Mouse (Mus musculus) left cerebral cortex, postnatal 36 days (tissue): ENCODE measurements around the gene Magi2. TPM values are rescaled to one million over a fixed set of nuclear protein-coding genes. Genes with fewer than 3 reads are reported as not detected.
"Not testable (repeated sequence)": the region's sequence is repeated elsewhere in the genome, so short reads cannot be mapped to it uniquely, and the experiment has no call there.

Source experiments
- DNase-seq, 2 experiments: peaks; one replicate each; pipeline ENCODE4 v3.0.0; 2021 to 2022; ENCODE audit warnings: low spot score in 2 of 2, mixed read lengths in 1 of 2
- intact Hi-C: fragments of 180-260 bp; cut with DNase I; formaldehyde crosslinking; loops from one replicate; pipeline ENCODE4 v1.15.1; 2025
- total RNA-seq, 2 experiments: library from RNA; stranded (reverse); gene quantifications; 2 replicates each; pipeline ENCODE4 v1.2.3; 2021

Magi2 gene
- total RNA-seq, 2 experiments from 2014 or later: 121 to 141 TPM

GRCm38 (mm10) chr5:20699116-20699515 is 1472.3 kb downstream of the Magi2 start:
- intact Hi-C loops: no loop called here
- DNase-seq: no peak

GRCm38 (mm10) chr5:20701483-20702421 is 1474.9 kb downstream of the Magi2 start:
- intact Hi-C loops: loop anchor here (5.0 kb wide), 2 partner anchors 1179 to 1269 kb away; no protein-coding TSS in a partner anchor
- peak; percentile 88 to 91 for DNase-seq

DNA sequence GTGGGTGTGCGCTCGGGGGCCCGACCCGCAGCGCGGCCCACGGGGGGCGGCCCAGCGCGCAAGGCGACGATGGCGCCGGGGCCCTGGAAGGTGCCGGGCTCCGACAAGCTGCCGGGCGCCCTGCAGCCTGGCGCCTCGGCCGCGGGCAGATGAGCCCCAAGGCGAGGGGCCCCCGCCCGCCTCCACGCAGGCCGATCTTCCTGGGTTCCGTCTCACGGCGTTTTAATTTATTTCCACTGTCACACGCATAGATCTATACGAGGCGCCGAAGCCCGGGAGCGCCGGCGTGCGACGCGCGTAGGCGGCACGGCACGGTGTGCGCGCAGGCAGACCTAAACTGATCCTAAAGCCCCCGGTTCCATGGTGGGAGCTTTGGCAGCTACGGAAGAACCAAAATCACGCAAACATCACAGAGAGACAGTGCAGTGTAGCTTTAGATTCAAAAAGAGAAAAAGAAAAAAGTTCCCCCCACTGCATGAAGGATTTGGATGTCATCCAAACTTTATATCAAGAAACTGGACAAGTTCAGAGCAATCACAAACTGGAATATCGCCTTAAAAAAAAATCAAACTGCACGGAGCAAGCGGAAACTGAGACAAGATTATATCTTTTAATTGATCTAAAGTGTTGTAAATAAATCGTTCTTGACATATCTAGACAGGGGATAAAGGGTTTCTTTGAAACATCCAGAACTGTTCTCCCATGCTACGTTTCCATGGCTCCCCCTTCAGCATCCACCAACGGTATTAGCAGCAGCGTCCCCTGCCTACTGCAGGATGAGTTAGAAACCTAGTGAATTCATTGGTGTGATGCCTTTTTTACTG is 1475.9 kb downstream of the Magi2 start:
- DNase-seq: peak; percentile 61 to 64
- intact Hi-C loops: loop anchor here (5.0 kb wide), 2 partner anchors 1180 to 1270 kb away; no protein-coding TSS in a partner anchor

DNA sequence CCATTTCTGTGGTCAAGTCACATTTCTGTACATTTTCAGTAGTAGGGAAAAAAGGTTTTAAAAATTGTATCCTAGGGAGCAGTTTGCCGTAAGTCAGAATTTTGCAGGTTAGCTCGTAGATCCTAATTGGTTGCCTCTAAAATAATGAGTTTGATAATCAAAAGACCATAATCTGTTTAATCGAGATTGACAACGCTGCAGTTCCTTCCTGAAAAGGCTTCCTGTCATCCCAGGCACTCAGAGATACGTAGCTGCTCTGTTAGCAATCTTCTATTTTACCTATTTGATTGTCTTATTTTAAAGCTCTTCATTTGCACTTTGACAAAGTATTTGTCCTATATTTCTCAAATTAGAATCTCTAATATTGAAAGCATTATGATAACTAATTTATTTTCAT is 1476.5 kb downstream of the Magi2 start:
- intact Hi-C loops: loop anchor here (5.0 kb wide), 2 partner anchors 1181 to 1271 kb away; no protein-coding TSS in a partner anchor
- DNase-seq: no peak

DNA sequence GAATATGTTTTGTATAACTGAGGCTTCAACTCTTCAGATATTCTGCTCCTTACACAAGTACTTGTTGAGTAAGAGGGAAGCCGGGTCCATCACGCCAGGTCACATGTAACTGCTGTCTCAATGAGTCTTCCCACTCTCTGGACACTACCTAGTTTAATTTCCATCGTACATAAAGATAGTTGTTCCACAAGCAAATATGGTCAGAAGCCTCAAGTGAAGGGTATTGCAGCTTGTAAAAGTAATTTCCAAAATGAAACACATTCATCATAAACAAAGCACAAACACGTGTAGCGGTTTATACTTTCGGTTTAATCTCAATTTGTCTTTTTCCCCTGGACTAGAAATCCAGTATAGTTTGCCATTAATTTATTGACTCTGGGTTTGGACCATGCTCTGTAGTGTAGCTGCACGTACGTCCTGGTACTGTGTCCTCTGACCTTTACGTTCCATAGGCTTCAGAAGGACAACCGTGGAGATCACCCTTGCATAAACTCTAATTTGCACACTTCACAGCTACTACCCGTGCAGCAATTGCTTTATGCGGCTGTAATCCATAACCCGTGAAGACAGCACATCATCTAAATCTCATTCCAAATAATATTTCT is 1477.2 kb downstream of the Magi2 start:
- DNase-seq: no peak
- intact Hi-C loops: loop anchor here (5.0 kb wide), 2 partner anchors 1182 to 1272 kb away; no protein-coding TSS in a partner anchor

GRCm38 (mm10) chr5:20704886-20705285 is 1478.0 kb downstream of the Magi2 start:
- intact Hi-C loops: loop anchor here (5.0 kb wide), 2 partner anchors 1183 to 1273 kb away; no protein-coding TSS in a partner anchor
- DNase-seq: no peak

DNA sequence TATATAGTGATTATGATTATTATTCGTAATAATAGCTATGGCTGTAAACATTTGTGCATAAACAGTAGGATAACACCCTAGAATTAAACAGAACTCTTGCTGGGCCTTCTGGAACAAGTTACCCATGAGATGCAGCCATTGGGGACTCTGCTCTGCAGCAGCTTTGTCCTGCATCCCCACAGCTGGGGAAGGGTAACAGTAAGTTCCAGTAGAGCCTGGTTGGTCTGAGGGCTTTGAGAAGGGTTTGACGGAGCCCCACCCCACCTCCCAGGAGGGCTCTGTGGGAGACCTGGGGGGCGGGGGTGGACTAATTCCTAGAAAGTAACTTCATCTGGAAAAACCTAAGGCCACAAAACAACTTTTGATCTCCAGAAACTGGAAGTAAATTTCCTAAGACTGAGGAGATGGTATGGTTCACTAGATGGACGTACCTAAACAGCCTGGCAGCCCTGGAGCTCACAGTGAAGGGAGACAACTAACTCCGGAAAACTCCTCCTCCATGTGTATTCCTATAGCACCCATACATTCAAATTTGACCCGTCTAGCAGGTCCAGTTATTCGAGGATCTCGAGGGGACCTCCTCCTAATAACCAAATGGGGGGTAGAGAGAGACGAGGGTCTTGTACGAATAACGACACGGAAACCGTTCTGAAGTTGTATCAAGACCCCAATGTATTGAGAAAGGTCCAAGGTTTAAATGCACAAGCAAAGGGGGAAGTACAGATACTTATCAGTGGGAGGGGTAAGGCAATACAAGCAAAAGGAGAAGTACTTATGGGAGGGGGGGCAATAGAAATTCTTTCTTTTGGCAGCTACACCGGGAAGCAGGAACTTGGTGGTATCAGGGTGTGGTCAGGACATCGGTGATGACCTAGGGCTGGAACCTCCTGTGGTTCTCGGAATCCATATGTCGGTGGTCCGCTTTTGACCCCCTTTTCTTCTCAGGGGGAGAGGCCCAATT is 1479.8 kb downstream of the Magi2 start:
- DNase-seq, intact Hi-C loops: not testable (repeated sequence)

- DNase-seq, intact Hi-C loops: not testable (repeated sequence)
These were observed 1484.0 kb downstream of the Magi2 start for GRCm38 (mm10) chr5:20710845-20711244.

DNA sequence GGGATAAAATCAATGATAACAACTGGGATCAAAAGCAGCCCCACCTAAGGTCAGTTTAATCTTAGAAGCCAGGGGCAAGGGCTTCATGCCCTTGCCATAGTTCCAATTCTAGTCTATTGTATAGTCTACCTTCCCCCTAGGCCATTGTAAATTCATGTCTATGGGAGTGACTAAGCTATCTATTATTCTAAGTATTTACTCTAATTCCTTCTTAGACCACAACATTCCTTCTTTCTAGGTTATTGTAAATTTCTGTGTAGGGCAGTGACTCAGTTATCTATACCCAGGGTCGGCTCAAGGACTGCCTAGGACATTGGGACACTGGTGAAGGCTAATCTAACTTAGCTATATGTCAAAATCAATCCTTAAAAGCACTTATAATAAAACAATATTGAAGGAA is 1487.8 kb downstream of the Magi2 start:
- intact Hi-C loops, DNase-seq: not testable (repeated sequence)

- DNase-seq, intact Hi-C loops: not testable (repeated sequence)
These were observed 1489.1 kb downstream of the Magi2 start for GRCm38 (mm10) chr5:20715980-20716379.

DNA sequence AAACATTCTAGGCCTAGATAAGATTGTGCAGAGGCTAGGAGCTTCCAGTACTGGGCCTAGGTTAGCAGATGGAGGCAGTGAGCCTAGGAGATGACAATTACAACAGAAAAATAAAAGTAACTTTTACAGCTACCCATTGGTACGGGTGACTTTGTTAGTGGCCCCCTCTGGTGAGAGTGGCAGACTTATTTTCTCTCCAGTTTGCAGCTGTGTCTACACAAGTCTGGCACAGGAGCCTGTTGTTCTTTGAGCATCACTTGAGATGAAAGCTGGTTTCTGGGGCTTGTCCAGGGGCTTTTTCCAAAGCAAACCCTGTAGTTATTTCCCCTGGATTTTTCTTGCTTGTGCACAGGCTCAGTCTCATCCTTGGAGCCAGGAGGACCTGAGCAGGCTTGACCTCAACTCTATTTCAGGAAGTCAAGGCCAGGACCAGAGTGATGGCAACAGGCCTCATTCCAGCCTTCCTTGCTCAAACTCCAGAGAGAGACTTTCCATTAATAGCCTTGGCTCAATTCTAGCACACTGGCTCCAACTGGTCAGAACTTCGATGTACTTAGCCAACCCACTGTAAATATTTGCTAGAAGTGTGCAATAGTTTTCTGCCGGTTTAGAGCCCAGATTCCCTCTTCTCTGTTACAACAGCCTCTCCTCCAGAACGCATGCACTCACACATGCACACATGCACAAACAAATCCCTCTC is 1493.5 kb downstream of the Magi2 start:
- no peak for DNase-seq
- intact Hi-C loops: no loop called here

DNA sequence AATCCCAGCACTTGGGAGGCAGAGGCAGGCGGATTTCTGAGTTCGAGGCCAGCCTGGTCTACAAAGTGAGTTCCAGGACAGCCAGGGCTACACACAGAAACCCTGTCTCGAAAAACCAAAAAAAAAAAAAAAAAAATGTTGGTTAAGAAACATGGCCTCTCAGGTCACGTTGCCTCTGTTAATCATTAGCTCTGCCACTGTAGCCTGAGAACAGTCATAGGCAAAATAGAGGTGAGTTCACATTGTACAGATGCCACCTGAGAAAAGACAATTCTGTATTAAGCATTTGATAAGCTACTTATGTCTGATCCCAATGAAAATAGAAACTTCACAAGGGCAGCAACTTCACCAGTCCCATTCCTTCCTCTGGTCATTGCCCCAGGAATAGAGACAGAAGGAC is 1496.4 kb downstream of the Magi2 start:
- intact Hi-C loops, DNase-seq: not testable (repeated sequence)

DNA sequence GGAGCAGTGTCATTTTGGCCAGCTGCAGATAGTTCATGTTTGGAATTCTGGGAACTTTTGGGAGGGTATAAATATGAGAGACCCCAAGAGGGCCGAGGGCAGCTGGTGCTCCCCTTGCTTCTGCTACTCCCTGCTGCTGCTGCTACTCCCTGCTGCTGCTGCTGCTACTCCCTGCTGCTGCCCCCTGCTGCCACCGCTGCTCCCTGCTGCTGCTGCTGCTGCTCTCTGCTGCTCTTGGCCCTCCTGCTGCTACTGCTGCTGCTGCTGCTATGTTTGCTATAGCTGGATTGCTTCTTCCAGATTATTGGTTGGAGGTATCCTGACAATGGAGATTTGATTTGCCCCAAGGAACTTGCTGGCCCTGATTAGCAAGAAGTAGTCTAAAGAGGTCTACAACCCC is 1512.0 kb downstream of the Magi2 start:
- intact Hi-C loops: no loop called here
- DNase-seq: no peak

GRCm38 (mm10) chr5:20741193-20741592 is 1514.4 kb downstream of the Magi2 start:
- intact Hi-C loops: no loop called here
- DNase-seq: no peak

- intact Hi-C loops: no loop called here
- DNase-seq: no peak
These were observed 1515.1 kb downstream of the Magi2 start for GRCm38 (mm10) chr5:20741936-20742335.

- no peak for DNase-seq
- intact Hi-C loops: no loop called here
These were observed 1521.3 kb downstream of the Magi2 start for GRCm38 (mm10) chr5:20748142-20748541.

- intact Hi-C loops: no loop called here
- no peak for DNase-seq
These were observed 1522.0 kb downstream of the Magi2 start for GRCm38 (mm10) chr5:20748856-20749255.

- intact Hi-C loops: no loop called here
- DNase-seq: no peak
These were observed 1522.7 kb downstream of the Magi2 start for GRCm38 (mm10) chr5:20749535-20749934.
